17 mouse cellular contexts compared by ENCODE assay signal in the genomic region with DNA sequence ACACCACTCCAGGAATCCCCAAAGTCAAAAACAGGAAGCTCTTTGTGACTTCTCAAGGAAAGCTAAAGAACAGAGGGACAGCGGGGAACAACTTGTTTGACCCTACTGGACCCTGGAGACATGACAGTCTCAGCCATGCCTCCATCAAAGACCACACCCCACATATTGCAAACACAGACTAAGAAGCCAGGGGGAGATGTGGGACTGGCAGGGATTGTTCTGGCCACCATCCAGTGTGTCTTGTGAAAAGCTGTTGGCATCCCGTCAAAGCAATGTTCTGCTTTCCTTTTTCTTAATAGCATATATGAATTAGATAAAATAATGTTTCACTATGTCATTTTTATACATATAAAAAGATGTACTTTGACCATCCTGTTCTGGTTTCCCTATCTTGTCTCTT.
A peak's percentile ranks its signal among the peaks of the same experiment; 100 is the strongest.
DNase-seq lines count a peak whose midpoint lies in the region; TF ChIP-seq lines count a peak whose summit lies in the region.
"Had no signal": no experiment of that assay in that cellular context is flagged by ENCODE, and none has a peak within 500 bp of the region (broad histone marks: within the 10 kb centered on the region; RNA-seq: fewer than 3 reads in every experiment).

No protein-coding gene starts in this region.

- TF ChIP-seq POLR2A in cerebellum, adult 2 months (IDR thresholded peaks at IDR 0.05; ENCODE audit: borderline replicate concordance, insufficient read depth, low read length): no peak

- intact Hi-C loops in heart, postnatal 25 days (cut with DNase I): loop anchor here (5.0 kb wide), 1 partner anchor 50 kb away; no protein-coding TSS in a partner anchor

- WGBS in cerebellum, adult 2 months: 55% methylated on average over 2 of the region's 2 CpGs

- no peak overlapping the region for H3K27ac ChIP-seq in cerebellum, adult 2 months (ENCODE audit: insufficient read depth, low read length)
- H3K27ac ChIP-seq: forebrain, embryonic 13.5 days; hindbrain, embryonic 15.5 days; limb, embryonic 15.5 days; neural tube, embryonic 12.5 days had no signal

- no peak overlapping the region for H3K4me3 ChIP-seq in cerebellum, adult 2 months (replicated peaks; ENCODE audit: insufficient read depth, low read depth, low read length)
- H3K4me3 ChIP-seq: forebrain, embryonic 13.5 days; hindbrain, embryonic 15.5 days; limb, embryonic 15.5 days; neural tube, embryonic 12.5 days had no signal

- TF ChIP-seq CTCF in cerebellum, adult 2 months (IDR thresholded peaks at IDR 0.05; ENCODE audit: borderline replicate concordance, insufficient read depth, low read depth, low read length): no peak

- H3K27me3 ChIP-seq in cerebellum, adult 2 months (ENCODE audit: control insufficient read depth, insufficient read depth, low read length): no peaks in the 10 kb centered on the region; the same call in 1 of the 2 replicates
- H3K27me3 ChIP-seq: forebrain, embryonic 13.5 days; hindbrain, embryonic 15.5 days; limb, embryonic 15.5 days; neural tube, embryonic 12.5 days had no signal

- H3K4me1 ChIP-seq in cerebellum, adult 2 months (ENCODE audit: control insufficient read depth, insufficient read depth, low read length): no peaks in the 10 kb centered on the region
- H3K4me1 ChIP-seq: forebrain, embryonic 13.5 days; hindbrain, embryonic 15.5 days; limb, embryonic 15.5 days; neural tube, embryonic 12.5 days had no signal

- peak; percentile 49 to 53 for DNase-seq in cerebellum, postnatal 10 days
- DNase-seq in cerebellum, adult 2 months: no peak
- DNase-seq in heart, postnatal 4 days: peak; percentile 31
- DNase-seq in heart, postnatal 25 days (ENCODE audit: low spot score): no peak
- DNase-seq in right cerebral cortex, postnatal 4 days: peak; percentile 8
- no peak for DNase-seq in right cerebral cortex, adult 18-20 months
- no peak for DNase-seq in ovary, postnatal 36 days (ENCODE audit: low spot score)
- DNase-seq: adrenal gland, postnatal 36 days; cerebellum, postnatal 36 days; heart, adult 18-20 months; heart, postnatal 14 days; kidney, adult 18-20 months; right cerebral cortex, postnatal 14 days had no signal

Comparison
In these comparisons a context has a peak if more than half of its experiments do, and no peak if none do; other contexts are left out.
1. DNase-seq: peak in cerebellum, postnatal 10 days (2 of 2), heart, postnatal 4 days (single experiment) and right cerebral cortex, postnatal 4 days (single experiment); none in cerebellum, adult 2 months (0 of 2), heart, postnatal 25 days (single experiment), right cerebral cortex, adult 18-20 months (single experiment) and ovary, postnatal 36 days (single experiment).